Mouse (Mus musculus): ENCODE measurements around the gene Bptf.
"Not testable (repeated sequence)": the region's sequence is repeated elsewhere in the genome, so short reads cannot be mapped to it uniquely, and the experiment has no call there.

The Bptf gene

GRCm38 (mm10) chr11:107113881-107114557 is 17.9 kb downstream of the Bptf start:
- DNase-seq (ENCODE audit: low spot score): peak; percentile 45

- DNase-seq (ENCODE audit: low spot score): peak; percentile 73
Measured at GRCm38 (mm10) chr11:107113112-107113511, 18.8 kb downstream of the Bptf start.

- no peak for DNase-seq (ENCODE audit: low spot score)
Measured at GRCm38 (mm10) chr11:107109669-107110068, 22.3 kb downstream of the Bptf start.

GRCm38 (mm10) chr11:107108892-107109291 is 23.0 kb downstream of the Bptf start:
- no peak for DNase-seq (ENCODE audit: low spot score)

GRCm38 (mm10) chr11:107107725-107108078 is 24.2 kb downstream of the Bptf start:
- no peak for DNase-seq (ENCODE audit: low spot score)

- no peak for DNase-seq (ENCODE audit: low spot score)
Measured at GRCm38 (mm10) chr11:107106978-107107724, 24.8 kb downstream of the Bptf start.

GRCm38 (mm10) chr11:107106461-107106860 is 25.5 kb downstream of the Bptf start:
- no peak for DNase-seq (ENCODE audit: low spot score)

- DNase-seq (ENCODE audit: low spot score): peak; percentile 76
Measured at GRCm38 (mm10) chr11:107105227-107105626, 26.7 kb downstream of the Bptf start.

- DNase-seq (ENCODE audit: low spot score): no peak
Measured at GRCm38 (mm10) chr11:107103736-107104135, 28.2 kb downstream of the Bptf start.

GRCm38 (mm10) chr11:107103224-107103589 is 28.7 kb downstream of the Bptf start:
- DNase-seq (ENCODE audit: low spot score): no peak

GRCm38 (mm10) chr11:107102465-107103223 is 29.3 kb downstream of the Bptf start:
- DNase-seq (ENCODE audit: low spot score): no peak

GRCm38 (mm10) chr11:107096973-107097372 is 35.0 kb downstream of the Bptf start:
- no peak for DNase-seq (ENCODE audit: low spot score)

GRCm38 (mm10) chr11:107093871-107094270 is 38.1 kb downstream of the Bptf start:
- no peak for DNase-seq (ENCODE audit: low spot score)

- no peak for DNase-seq (ENCODE audit: low spot score)
Measured at GRCm38 (mm10) chr11:107092637-107093036, 39.3 kb downstream of the Bptf start.

- DNase-seq (ENCODE audit: low spot score): no peak
Measured at GRCm38 (mm10) chr11:107085866-107086265, 46.1 kb downstream of the Bptf start.

GRCm38 (mm10) chr11:107083480-107083879 is 48.4 kb downstream of the Bptf start:
- no peak for DNase-seq (ENCODE audit: low spot score)

GRCm38 (mm10) chr11:107065216-107065785 is 66.6 kb downstream of the Bptf start:
- no peak for DNase-seq (ENCODE audit: low spot score)

- no peak for DNase-seq (ENCODE audit: low spot score)
Measured at GRCm38 (mm10) chr11:107064590-107064989, 67.3 kb downstream of the Bptf start.

GRCm38 (mm10) chr11:107063067-107063466 is 68.9 kb downstream of the Bptf start:
- no peak for DNase-seq (ENCODE audit: low spot score)

GRCm38 (mm10) chr11:107060941-107061340 is 71.0 kb downstream of the Bptf start:
- DNase-seq (ENCODE audit: low spot score): no peak

GRCm38 (mm10) chr11:107059634-107060033 is 72.3 kb downstream of the Bptf start:
- DNase-seq (ENCODE audit: low spot score): not testable (repeated sequence)

- DNase-seq (ENCODE audit: low spot score): no peak
Measured at GRCm38 (mm10) chr11:107057391-107057790, 74.5 kb downstream of the Bptf start.

GRCm38 (mm10) chr11:107054870-107055269 is 77.1 kb downstream of the Bptf start:
- DNase-seq (ENCODE audit: low spot score): no peak
